Mouse (Mus musculus) R1 (cell line): ENCODE results near the gene Shmt2.

Experiments used
- DNase-seq: peaks from one replicate; pipeline ENCODE4 v3.0.0-alpha.2; 2018; ENCODE audit warnings: low read depth, low spot score

The Shmt2 gene

GRCm38 (mm10) chr10:127534036-127534928, 12.0 kb upstream of the Shmt2 start, which contains the start of gene Nxph4:
Gene Nxph4 (minus strand): TSS chr10:127534559.
- peak; percentile 63 for DNase-seq

- DNase-seq = no peak
These were observed 9.3 kb upstream of the Shmt2 start for GRCm38 (mm10) chr10:127531548-127531947.

- no peak for DNase-seq
These were observed 8.7 kb upstream of the Shmt2 start for GRCm38 (mm10) chr10:127530945-127531344.

- no peak for DNase-seq
These were observed 5.2 kb upstream of the Shmt2 start for GRCm38 (mm10) chr10:127527481-127527880.

- peak; percentile 59 for DNase-seq
These were observed 4.4 kb upstream of the Shmt2 start for GRCm38 (mm10) chr10:127526681-127527080.

- peak; percentile 31 for DNase-seq
These were observed 3.8 kb upstream of the Shmt2 start for GRCm38 (mm10) chr10:127526048-127526447.

- DNase-seq = no peak
These were observed 2.5 kb upstream of the Shmt2 start for GRCm38 (mm10) chr10:127524646-127525255.

GRCm38 (mm10) chr10:127521611-127522080, 598 bp downstream of the Shmt2 start:
- DNase-seq = no peak

- DNase-seq = no peak
These were observed 1.4 kb downstream of the Shmt2 start for GRCm38 (mm10) chr10:127520714-127521357.

- DNase-seq = peak; percentile 43
These were observed 2.1 kb downstream of the Shmt2 start for GRCm38 (mm10) chr10:127519903-127520713.

GRCm38 (mm10) chr10:127519041-127519701, 3.1 kb downstream of the Shmt2 start:
- DNase-seq = no peak

- no peak for DNase-seq
These were observed 4.3 kb downstream of the Shmt2 start for GRCm38 (mm10) chr10:127517941-127518340.

GRCm38 (mm10) chr10:127516576-127517260, 5.5 kb downstream of the Shmt2 start:
- peak; percentile 62 for DNase-seq

- no peak for DNase-seq
These were observed 6.2 kb downstream of the Shmt2 start for GRCm38 (mm10) chr10:127515983-127516459.

- DNase-seq = no peak
These were observed 6.8 kb downstream of the Shmt2 start for GRCm38 (mm10) chr10:127515271-127515982.

GRCm38 (mm10) chr10:127514764-127515163, 7.5 kb downstream of the Shmt2 start, which contains the start of gene Ndufa4l2:
Gene Ndufa4l2 (plus strand): TSS chr10:127514967.
- peak; percentile 40 for DNase-seq

- DNase-seq = no peak
These were observed 8.0 kb downstream of the Shmt2 start for GRCm38 (mm10) chr10:127514111-127514698.

GRCm38 (mm10) chr10:127513501-127514091, 8.6 kb downstream of the Shmt2 start:
- DNase-seq = no peak
